Mouse (Mus musculus) megakaryocyte, embryonic 14.5 days (primary cell): Measurements from ENCODE around the gene Glyatl3.

ENCODE experiments used
- FLI1 ChIP-seq: IDR thresholded peaks from 2 replicates; pipeline ENCODE4 v1.6.1; 2012; ENCODE audit warnings: low read length, inconsistent platforms, mixed read lengths
- GATA1 ChIP-seq: IDR thresholded peaks from 3 replicates; pipeline ENCODE4 v1.6.1; 2012; ENCODE audit warnings: mixed read lengths, low read length, inconsistent platforms, borderline replicate concordance

GRCm38 (mm10) chr17:40872626-40873025 lies 41.5 kb downstream of the Glyatl3 start:
- TF ChIP-seq FLI1 (no peak), GATA1 (no peak)
